19 mouse cellular contexts compared by ENCODE assay signal in the genomic region with DNA sequence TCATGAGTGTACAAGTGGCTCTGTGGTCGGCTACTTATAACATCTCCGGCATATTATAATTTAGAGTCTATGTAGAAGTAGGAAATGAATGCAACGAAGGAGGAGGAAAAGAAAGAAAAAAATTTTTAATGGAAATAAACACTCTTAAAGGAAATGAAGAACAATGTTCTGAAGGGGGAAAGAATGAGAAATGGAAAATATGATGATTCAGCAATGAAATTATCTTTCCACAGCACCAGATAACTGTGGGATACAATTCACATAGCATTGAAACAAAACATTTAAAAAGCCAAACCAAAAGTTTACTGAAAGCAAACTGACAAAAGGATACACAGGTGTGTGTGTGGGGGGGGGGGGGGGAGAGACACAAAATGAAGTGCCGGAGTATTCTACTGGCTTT. TPM values are rescaled to one million over a fixed set of nuclear protein-coding genes. Genes with fewer than 3 reads are reported as not detected.
"Had no signal": no experiment of that assay in that cellular context is flagged by ENCODE, and none has a peak within 500 bp of the region (broad histone marks: within the 10 kb centered on the region; RNA-seq: fewer than 3 reads in every experiment).

No protein-coding gene starts in this region.

- H3K4me1 ChIP-seq: neural tube, embryonic 13.5 days; neural tube, embryonic 15.5 days; stomach, embryonic 15.5 days had no signal

- H3K4me2 ChIP-seq: neural tube, embryonic 13.5 days; neural tube, embryonic 15.5 days; stomach, embryonic 15.5 days had no signal

- H3K27me3 ChIP-seq: neural tube, embryonic 13.5 days; neural tube, embryonic 15.5 days; stomach, embryonic 15.5 days had no signal

- H3K9ac ChIP-seq: neural tube, embryonic 13.5 days; neural tube, embryonic 15.5 days; stomach, embryonic 15.5 days had no signal

- H3K9me3 ChIP-seq: neural tube, embryonic 13.5 days; neural tube, embryonic 15.5 days; stomach, embryonic 15.5 days had no signal

- H3K4me3 ChIP-seq: neural tube, embryonic 13.5 days; neural tube, embryonic 15.5 days; stomach, embryonic 15.5 days had no signal

- H3K36me3 ChIP-seq: neural tube, embryonic 13.5 days; neural tube, embryonic 15.5 days; stomach, embryonic 15.5 days had no signal

- DNase-seq: retina, postnatal 1 day; right cerebral cortex, adult 18-20 months; right cerebral cortex, postnatal 14 days; right cerebral cortex, postnatal 25 days; right cerebral cortex, postnatal 4 days; spleen, adult 18-20 months; thymus, adult 18-20 months; thymus, adult 2 months; thymus, postnatal 14 days; thymus, postnatal 25 days; thymus, postnatal 36 days; thymus, postnatal 4 days had no signal

- H3K27ac ChIP-seq: neural tube, embryonic 13.5 days; neural tube, embryonic 15.5 days; stomach, embryonic 15.5 days; stomach, postnatal 0 days had no signal

RNA-seq across cellular contexts. Expression of a gene that starts 11.6 kb away (rescaled TPM):
- total RNA-seq: neutrophil, adult 5-6 weeks had no signal
- polyA plus RNA-seq: neural tube, embryonic 13.5 days; neural tube, embryonic 14.5 days; neural tube, embryonic 15.5 days; stomach, embryonic 14.5 days; stomach, postnatal 0 days had no signal
